Mouse (Mus musculus) central nervous system, embryonic 11.5 days (tissue): Measurements from ENCODE around the gene Junb. TPM values are rescaled to one million over a fixed set of nuclear protein-coding genes. Genes with fewer than 3 reads are reported as not detected.

Experiments used
- polyA plus RNA-seq: library from polyadenylated mRNA; depleted of rRNA; stranded (reverse); fragments of >200 nt; gene quantifications from 2 replicates; pipeline ENCODE4 v1.2.3, GENCODE M21; 2012; rRNA removed

The Junb gene
- polyA plus RNA-seq: 3.7 and 3.8 TPM in 2 replicates

DNA sequence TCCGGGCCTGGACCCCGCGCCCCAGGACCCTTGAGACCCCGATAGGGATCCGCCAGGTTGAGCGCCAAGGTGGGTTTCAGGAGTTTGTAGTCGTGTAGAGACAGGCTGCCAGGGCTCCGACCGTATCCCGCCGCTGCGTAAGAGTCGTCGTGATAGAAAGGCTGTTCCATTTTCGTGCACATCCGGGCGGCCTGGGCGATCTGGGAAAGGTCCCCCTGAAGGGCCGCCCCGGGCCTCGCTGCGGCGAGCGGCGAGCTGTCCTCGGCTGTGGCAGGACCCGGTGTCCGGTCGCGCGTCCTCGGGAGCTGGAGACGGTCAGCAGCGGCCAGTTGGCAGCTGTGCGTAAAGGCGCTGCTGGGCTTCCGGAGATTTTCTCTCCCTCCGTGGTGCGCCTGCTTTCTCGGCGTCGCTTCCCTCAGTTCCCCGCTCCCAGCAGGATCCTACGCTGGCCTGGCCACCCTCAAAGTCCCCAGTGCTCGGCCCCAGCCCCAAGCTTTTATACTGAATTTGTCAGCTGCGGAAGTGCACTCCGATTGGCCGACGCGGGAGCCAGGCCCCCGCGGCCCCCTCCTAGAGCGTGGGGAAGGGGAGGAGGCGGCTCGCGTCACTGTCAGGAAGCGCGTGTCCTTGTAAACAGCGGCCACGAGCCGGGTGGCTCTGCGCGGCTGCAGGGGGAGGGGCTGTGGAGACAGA, at the start of gene Junb:
Gene Junb (minus strand): TSS at position 471 of the 693 bp plus-strand sequence.

DNA sequence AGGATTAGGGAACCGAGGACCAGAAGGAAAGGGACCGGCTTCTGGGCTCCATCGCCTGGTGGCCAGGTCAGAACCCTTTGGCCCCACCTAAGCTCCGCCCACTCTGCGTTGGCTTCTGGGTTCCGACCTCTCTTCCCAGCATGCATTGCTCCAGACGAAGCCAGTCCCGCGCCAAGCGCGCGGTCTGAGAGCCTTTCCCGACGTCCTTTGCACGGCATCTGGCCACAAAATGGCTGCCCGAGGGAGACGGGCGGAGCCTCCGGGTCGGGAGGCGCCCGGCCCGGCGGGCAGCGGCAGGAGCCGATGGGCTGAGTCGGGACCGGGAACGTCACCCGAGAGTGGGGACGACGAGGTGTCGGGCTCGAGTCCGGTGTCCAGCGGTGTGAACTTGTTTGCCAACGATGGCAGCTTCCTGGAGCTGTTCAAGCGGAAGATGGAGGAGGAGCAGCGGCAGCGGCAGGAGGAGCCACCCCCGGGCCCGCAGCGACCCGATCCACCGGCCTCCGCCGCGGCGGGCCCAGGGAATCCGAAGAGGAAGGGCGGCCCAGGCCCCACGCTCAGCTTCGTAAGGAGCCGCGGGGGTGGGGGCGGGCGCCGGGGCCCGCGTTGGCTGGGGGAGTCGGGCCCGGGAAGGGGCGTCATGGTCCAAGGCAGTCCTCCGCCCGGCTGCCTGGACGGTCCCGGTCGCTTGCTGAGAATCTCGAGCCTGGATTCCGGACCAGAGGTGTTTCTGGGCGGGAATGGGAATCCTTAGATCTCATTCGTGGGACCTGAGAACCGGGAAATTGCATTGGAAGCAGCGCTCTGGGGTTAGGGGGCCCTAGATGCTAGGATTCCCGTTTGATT, 48.4 kb upstream of the Junb start, which contains the start of gene Trir:
Gene Trir (plus strand): TSS at position 154 of the 846 bp plus-strand sequence.

DNA sequence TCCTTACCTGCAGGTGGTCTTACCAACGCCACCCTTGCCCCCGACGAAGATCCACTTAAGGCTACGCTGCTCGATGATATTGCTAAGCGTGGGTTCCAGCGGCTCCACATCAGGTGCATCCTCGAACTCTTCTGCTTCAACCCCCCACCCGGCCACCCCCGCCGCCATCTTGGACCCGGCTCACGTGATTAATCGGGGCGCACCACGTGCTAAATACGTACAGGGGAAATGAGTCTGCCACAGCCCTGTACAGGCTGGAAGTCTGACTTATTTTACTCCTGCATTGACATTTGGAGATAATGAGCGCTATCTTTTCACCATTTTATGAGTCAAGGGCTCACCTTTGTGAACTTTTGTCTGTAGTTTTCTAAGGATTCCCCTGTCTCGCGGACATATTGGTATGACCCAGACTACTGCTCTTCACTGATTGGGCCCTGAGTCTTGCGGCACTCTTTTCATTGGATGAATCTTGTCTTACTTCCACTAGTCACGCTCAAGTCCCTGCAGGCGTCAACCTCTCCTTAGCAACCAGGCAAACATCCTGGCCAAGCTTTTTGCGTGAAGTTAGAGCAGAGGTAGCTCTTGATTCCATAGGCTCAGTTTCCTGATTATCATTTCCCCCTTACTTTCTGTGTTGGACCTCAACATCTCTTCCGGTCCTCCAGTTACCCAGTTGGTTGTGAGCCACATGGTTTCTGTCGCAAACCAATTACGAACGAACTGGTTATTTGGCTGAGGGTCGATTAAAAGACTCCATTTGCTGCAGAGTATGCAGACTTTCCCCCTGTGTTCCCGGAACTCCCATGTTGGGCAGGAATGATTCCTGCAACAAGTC, 46.8 kb upstream of the Junb start, which contains the start of gene Asna1:
Gene Asna1 (minus strand): TSS at position 184 of the 835 bp plus-strand sequence.

DNA sequence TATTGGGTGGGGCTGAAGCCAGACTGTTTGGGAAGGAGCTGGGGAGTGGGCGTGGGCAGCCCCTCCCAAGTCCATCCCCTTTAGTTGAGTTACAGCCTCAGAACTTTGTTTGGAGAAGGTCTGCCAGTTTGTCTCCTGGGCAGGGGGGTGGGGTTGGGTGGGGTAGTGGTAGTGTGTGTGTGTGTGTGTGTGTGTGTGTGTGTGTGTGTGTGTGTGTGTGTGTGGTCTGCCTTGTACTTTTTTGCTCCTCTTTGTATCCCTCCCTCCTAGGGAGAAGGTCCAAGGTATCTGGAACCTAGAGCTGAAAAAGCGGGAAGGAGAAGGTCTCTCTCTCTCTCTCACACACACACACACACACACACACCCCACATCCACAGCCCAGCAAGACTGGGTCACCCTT, 35.9 kb upstream of the Junb start, which contains the start of gene Best2:
Gene Best2 (minus strand): TSS at position 101 of the 400 bp plus-strand sequence.

DNA sequence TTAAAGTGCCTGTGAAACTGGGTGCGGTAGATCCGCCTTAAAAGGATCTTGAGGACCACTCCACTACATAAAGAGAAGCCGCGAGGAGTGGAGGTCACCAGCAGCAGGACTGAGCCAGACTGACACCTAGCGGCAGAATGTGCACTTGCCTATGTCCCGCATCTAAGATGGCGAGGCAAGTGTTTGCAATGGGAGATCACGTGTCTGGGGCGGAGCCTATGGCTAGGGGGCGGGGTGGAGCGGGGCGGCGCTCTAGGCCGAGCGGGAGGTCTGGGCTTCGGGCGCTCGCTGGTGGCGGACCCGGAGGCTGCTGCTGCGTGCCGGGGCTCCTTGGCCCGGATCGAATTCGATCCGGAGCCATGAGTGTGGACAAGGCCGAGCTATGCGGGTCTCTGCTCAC, 11.8 kb upstream of the Junb start, which contains the start of gene Hook2:
Gene Hook2 (plus strand): TSS at position 255 of the 400 bp plus-strand sequence.

DNA sequence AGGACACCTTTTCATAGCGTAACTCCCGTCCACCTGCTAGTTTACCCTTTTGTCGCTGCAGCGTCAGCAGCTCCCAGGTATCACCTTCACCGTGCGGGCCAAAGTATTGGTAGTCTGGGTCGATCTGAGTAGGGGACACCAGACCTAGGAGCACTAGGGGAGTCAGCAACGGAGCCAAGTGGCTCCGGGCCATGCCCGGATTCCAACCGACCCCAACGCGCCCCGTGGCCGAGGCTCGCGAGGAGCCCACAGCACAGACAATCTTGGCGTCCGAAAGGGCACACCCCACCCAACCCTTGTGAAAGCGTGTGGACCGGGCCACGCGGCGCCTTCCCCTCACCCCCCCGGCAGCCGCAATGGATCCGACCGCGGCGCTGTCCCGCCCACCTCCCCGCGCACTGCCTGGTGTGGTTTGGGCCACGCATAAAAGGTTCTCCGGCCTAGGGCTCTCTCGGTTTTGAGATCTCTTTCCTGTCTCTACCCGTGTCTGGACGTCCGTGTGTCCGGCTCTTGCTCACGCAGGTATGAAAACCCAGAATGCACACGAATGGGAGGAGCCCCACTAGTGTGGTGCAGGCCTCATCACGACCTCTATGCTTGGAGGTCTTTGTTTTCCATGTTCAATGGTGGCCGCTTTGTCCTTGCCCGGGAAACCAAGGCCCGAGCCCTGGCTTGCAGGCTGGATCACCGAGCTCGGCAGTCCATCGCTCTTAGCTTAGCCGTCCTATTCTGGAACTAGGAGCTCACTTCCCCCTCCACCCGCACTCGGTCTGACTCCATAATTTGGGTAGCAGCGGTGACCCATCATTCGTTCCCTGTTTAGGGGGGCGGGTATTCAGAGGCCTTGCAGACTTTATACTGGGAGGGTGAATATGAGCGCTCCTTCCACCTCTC, 9.0 kb downstream of the Junb start, which contains the start of the genes Gm49661, Prdx2 and Rnaseh2a:
Gene Gm49661 (minus strand): TSS at position 193 of the 894 bp plus-strand sequence.
Gene Prdx2 (plus strand): TSS at position 347 of the 894 bp plus-strand sequence.
Gene Rnaseh2a (minus strand): TSS at position 527 of the 894 bp plus-strand sequence.

DNA sequence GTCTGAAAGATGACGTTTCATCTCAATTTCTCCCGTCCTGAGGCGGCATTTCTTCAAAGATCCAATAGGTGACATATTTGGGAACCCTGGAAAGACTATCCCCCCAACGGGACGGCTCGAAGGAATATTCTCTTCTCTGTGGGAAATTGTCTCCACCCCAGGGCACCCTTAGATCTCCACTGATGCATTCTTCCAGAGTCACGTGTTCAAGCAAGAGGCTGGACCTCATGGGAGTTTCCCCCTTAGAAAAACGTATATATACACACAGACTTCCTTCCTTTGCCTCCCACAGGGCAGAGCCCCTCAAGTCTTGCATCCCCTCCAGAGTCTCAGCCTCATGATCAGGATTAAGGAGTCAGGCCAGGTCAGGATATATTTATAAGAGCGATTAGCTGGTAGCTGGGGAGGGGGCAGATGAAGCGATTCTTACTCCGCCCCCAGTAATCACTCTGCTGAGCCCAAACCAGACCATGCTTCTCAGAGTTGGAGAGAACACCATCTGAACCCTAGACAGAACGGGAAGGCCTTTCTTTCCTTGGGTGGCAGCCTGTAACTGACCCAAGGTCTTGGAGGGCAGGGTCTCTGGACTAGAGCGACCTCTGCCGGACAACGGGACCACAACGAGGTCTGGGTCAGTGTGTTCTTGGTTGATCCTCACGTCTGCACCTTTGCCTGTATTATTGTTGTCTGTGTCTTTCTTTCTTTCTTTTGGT, 31.8 kb downstream of the Junb start, which contains the start of gene Rtbdn:
Gene Rtbdn (plus strand): TSS at position 464 of the 713 bp plus-strand sequence.

DNA sequence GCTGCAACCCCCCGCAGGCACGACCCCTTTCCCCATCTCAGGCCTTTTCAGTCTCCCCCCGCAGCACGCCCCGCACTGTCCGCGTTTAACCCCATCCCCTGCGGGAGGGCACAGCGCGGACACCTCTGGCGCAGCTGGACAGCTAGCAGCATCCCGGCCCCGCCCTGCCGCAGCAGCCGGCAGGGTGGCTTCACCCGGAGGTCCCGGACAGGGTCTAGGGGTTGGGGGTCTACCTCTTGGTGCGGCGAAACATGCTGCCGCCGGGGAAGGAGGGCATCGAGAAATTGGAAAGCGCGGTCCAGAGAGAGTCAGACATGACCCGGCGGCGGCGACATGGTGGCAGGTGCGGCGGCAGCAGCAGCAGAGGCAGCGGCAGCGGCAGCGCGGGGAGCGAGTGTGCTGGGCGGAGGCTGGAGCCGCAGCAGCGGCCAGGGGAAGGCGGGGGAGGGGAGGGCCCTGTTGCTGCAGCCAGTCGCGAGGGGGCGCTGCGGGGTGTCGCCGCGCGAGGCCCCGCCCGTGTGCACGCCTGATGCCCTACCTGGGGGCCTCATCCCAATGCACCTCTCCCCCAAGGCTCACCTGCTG, 41.5 kb downstream of the Junb start, which contains the start of gene Mast1:
Gene Mast1 (minus strand): TSS at position 398 of the 585 bp plus-strand sequence.

Other genes with a start within 250 kb of the Junb start
- 7.8 and 9.6 TPM in 2 replicates for gene Nfix, start 178.4 kb downstream of the Junb start, polyA plus RNA-seq
- gene Dand5, start 155.9 kb downstream of the Junb start, polyA plus RNA-seq: 3.2 and 4.7 TPM in 2 replicates
- gene Gadd45gip1, start 147.2 kb downstream of the Junb start, polyA plus RNA-seq: 29.3 and 32.5 TPM in 2 replicates
- gene Rad23a, start 138.1 kb downstream of the Junb start, polyA plus RNA-seq: 65.7 and 76.9 TPM in 2 replicates
- gene Calr, start 131.8 kb downstream of the Junb start, polyA plus RNA-seq: 669 and 1,481 TPM in 2 replicates
- gene Farsa, start 121.7 kb downstream of the Junb start, polyA plus RNA-seq: 97.5 and 98.6 TPM in 2 replicates
- 38.7 and 41.1 TPM in 2 replicates for gene Syce2, start 106.6 kb downstream of the Junb start, polyA plus RNA-seq
- 47.6 and 59.7 TPM in 2 replicates for gene Gcdh, start 84.8 kb downstream of the Junb start, polyA plus RNA-seq
- 13.0 and 22.9 TPM in 2 replicates for gene Klf1, start 76.8 kb downstream of the Junb start, polyA plus RNA-seq
- gene Dnase2a, start 70.2 kb downstream of the Junb start, polyA plus RNA-seq: 8.9 and 10.6 TPM in 2 replicates
- 21.4 and 22.8 TPM in 2 replicates for gene Mast1, start 41.4 kb downstream of the Junb start, polyA plus RNA-seq
- 1.1 TPM in 2 replicates for gene Rtbdn, start 31.7 kb downstream of the Junb start, polyA plus RNA-seq
- not detected in 2 replicates for gene Gm49661, start 9.3 kb downstream of the Junb start, polyA plus RNA-seq
- 836 and 1,138 TPM in 2 replicates for gene Prdx2, start 9.1 kb downstream of the Junb start, polyA plus RNA-seq
- gene Rnaseh2a, start 9.0 kb downstream of the Junb start, polyA plus RNA-seq: 85.7 and 158 TPM in 2 replicates
- gene Hook2, start 11.9 kb upstream of the Junb start, polyA plus RNA-seq: 12.8 and 15.9 TPM in 2 replicates
- 0.04 TPM in 1 of 2 replicates, not detected in the other for gene Best2, start 35.8 kb upstream of the Junb start, polyA plus RNA-seq
- 186 and 196 TPM in 2 replicates for gene Asna1, start 46.6 kb upstream of the Junb start, polyA plus RNA-seq
- 185 and 357 TPM in 2 replicates for gene Trir, start 48.1 kb upstream of the Junb start, polyA plus RNA-seq
- 72.4 and 83.1 TPM in 2 replicates for gene Tnpo2, start 58.2 kb upstream of the Junb start, polyA plus RNA-seq
- gene Fbxw9, start 81.3 kb upstream of the Junb start, polyA plus RNA-seq: 40.9 and 42.1 TPM in 2 replicates
- 0.71 and 0.82 TPM in 2 replicates for gene Gm5741, start 89.3 kb upstream of the Junb start, polyA plus RNA-seq
- gene Dhps, start 93.0 kb upstream of the Junb start, polyA plus RNA-seq: 44.7 and 49.4 TPM in 2 replicates
- gene Wdr83os, start 102.0 kb upstream of the Junb start, polyA plus RNA-seq: 85.3 and 89.8 TPM in 2 replicates
- gene Wdr83, start 102.6 kb upstream of the Junb start, polyA plus RNA-seq: 72.7 and 84.7 TPM in 2 replicates
- gene Man2b1, start 104.6 kb upstream of the Junb start, polyA plus RNA-seq: 18.3 and 21.6 TPM in 2 replicates
- gene Zfp791, start 144.4 kb upstream of the Junb start, polyA plus RNA-seq: 1.3 and 2.0 TPM in 2 replicates
- not detected in 2 replicates for gene Cks1brt, start 173.2 kb upstream of the Junb start, polyA plus RNA-seq
- gene Olfr371, start 247.3 kb upstream of the Junb start, polyA plus RNA-seq: not detected in 2 replicates